Mouse (Mus musculus) thymus, adult 18-20 months (tissue): ENCODE data around the gene Ankrd6.
A peak's percentile ranks its signal among the peaks of the same experiment; 100 is the strongest.
"Not testable (repeated sequence)": the region's sequence is repeated elsewhere in the genome, so short reads cannot be mapped to it uniquely, and the experiment has no call there.

Experiments used
- DNase-seq, 2 experiments: peaks; one replicate each; pipeline ENCODE4 v3.0.0; 2022; ENCODE audit warnings: mixed read lengths in 2 of 2

Ankrd6 gene

DNA sequence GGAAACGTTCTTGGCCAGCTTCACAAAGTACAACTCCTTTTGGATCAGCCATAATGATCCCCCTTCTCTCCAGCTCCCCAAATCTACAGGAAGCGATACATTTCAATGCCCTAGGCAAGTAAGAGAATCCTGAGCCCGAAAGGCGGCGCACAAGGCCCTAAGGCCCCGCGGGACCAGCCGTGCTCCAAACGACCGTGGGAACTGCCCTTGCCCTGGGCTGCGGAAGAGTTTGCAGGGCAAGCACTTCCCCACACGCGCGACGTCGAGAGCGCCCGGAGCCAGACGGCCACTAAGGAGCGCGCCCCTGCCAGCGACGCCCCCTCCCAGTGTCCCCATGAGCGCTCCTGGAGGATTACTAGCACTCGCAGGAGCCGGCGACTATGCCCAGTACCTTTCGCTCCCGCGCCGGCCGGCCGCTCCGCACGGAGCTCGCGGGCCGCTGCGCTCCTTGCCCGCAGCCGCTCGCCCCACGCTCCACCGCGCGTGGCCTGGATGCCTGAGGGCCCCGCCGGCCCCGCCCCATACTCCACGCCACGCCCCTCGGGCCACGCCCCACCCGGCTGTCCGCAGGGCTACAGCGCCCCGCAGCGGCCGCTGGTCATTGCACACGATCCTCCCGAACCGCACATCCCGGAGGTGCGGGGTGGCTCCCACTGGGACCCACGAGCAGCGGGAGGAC lies at the start of gene Ankrd6:
Gene Ankrd6 (minus strand): TSS at position 486 of the 679 bp plus-strand sequence.
- peak; percentile 51 to 57 for DNase-seq

GRCm38 (mm10) chr4:32998996-32999395 lies 48.4 kb upstream of the Ankrd6 start:
- DNase-seq = no peak

GRCm38 (mm10) chr4:32997571-32997970 lies 46.9 kb upstream of the Ankrd6 start:
- DNase-seq = no peak

GRCm38 (mm10) chr4:32996083-32996482 lies 45.4 kb upstream of the Ankrd6 start:
- no peak for DNase-seq

GRCm38 (mm10) chr4:32994168-32994567 lies 43.5 kb upstream of the Ankrd6 start:
- DNase-seq = no peak

GRCm38 (mm10) chr4:32989346-32989745 lies 38.7 kb upstream of the Ankrd6 start:
- DNase-seq = no peak

- no peak for DNase-seq
These were observed 36.4 kb upstream of the Ankrd6 start for GRCm38 (mm10) chr4:32987006-32987405.

- DNase-seq = no peak
These were observed 35.0 kb upstream of the Ankrd6 start for GRCm38 (mm10) chr4:32985684-32986083.

- peak in 1 of 2 experiments; percentile 19 for DNase-seq
These were observed 34.4 kb upstream of the Ankrd6 start for GRCm38 (mm10) chr4:32984801-32985675.

DNA sequence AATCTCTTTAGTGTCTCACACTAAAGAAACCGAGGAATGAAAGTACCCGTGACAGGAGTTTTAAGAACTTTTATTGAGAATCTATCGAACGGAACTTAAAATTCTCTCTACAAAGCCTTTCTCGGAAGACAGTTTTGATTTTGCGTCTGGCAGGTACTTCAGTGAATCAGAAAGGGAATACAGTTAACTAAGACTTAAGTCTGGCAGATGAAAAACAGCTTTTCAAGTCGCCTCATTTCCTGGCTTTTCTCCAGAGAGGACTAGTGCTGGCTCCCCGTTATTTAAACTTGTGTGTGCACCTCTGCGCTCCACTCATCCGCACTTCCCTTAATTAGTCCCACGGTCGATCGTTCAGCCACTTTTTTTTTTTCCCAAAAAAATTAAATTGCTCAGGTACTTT lies 33.6 kb upstream of the Ankrd6 start:
- DNase-seq = no peak

GRCm38 (mm10) chr4:32983176-32984155 lies 32.8 kb upstream of the Ankrd6 start:
- peak; percentile 82 to 83 for DNase-seq

DNA sequence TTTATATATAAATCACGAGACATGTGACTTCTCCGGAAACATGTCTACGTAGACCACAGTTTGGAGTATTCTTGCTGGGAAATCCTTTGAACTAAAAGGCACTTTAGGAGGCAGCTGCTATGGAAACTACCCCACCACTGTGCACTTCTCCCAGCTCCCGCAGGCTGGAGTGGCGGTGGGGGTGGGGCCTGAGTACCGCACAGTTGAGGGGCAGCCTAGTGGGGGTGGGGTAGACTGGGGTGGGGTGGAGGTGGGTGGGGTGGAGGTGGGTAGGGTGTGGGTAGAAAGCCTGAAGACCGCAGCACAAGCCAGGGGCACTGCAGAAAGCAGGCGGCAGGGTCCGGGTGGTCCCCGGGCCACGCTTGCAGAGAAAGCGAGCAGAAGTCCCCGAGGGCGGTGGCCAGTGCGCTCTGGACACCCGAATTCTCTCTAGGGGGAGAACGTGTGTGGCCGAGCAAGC lies 32.1 kb upstream of the Ankrd6 start, which contains the start of gene Rragd:
Gene Rragd (plus strand): TSS at position 322 of the 460 bp plus-strand sequence.
- peak in 1 of 2 experiments; percentile 61 for DNase-seq

GRCm38 (mm10) chr4:32982041-32982715 lies 31.5 kb upstream of the Ankrd6 start:
- DNase-seq = peak; percentile 9 to 46

- no peak for DNase-seq
These were observed 31.0 kb upstream of the Ankrd6 start for GRCm38 (mm10) chr4:32981617-32982016.

DNA sequence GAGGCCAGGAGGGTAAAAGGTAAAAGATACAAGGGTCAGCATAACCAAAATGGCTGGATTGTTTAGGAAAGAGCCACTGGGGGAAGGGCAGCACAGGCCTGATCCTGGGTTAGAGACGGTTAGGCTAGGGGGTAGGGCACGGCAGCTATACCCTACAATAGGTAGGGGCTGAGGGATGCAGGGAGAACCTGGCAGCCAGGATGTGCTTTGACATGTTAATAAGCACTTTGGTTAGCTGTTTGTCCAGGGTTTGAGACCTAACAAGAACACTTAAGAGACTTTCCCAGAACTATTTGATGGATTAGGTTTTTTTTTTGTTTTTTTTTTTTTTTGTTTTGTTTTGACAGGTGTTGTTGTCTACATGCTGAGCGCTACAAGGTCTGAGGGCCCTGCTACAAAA lies 29.4 kb upstream of the Ankrd6 start:
- DNase-seq = no peak

DNA sequence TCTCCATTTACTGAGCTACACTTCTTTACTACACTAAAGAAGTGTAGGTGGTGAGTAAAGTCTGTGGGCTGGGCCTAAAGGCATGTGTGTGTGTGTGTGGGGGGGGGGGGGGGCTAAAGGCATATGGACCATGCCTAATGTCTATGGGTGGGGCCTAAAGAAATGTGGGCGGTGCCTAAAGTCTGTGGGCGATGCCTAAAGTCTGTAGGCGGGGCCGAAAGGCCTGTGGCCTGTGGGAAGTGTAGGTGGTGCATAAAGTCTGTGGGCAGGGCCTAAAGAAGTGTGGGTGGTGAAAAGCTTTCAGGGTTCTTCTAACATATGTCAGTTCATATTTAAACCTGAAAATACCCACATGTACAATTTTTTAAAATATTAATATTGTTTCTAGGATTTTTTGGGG lies 26.7 kb upstream of the Ankrd6 start:
- no peak for DNase-seq

DNA sequence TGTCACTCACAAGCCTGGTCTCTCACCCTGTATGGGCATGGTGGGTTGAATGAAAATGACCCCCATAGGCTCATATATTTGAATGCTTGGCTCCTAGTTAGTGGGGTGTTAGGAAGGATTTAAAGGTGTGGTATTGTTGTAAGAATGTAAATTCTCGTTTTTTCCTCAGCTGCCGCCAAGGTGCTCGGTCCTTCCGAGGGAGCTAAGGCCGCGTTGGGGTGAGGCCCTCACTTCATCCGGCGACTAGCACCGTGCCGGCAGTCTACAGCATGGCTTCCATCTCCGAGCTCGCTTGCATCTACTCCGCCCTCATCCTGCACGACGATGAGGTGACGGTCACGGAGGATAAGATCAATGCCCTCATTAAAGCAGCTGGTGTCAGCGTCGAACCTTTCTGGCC lies 14.0 kb upstream of the Ankrd6 start:
- DNase-seq = not testable (repeated sequence)

DNA sequence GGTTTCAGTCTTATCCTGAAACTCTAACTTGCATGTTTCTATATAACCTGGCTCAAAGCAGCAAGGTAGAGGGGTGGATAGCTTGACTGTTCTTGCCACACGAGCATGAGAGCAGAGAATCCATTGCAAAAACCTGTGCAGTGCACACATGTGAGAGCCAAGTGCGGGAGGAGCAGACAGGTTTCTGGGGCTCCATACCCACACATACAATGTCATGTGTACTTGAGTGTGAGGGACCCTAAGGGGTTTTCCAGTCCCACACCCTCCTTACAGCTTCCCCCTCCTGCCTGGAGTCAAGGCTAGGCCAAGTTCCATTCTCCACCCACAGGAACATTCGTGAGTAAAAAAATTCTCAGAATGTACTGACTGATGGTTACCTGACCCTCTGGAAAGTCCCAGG lies 10.8 kb upstream of the Ankrd6 start:
- DNase-seq = no peak

GRCm38 (mm10) chr4:32956423-32956822 lies 5.8 kb upstream of the Ankrd6 start:
- DNase-seq = no peak

- DNase-seq = no peak
These were observed 2.0 kb upstream of the Ankrd6 start for GRCm38 (mm10) chr4:32952681-32953080.

DNA sequence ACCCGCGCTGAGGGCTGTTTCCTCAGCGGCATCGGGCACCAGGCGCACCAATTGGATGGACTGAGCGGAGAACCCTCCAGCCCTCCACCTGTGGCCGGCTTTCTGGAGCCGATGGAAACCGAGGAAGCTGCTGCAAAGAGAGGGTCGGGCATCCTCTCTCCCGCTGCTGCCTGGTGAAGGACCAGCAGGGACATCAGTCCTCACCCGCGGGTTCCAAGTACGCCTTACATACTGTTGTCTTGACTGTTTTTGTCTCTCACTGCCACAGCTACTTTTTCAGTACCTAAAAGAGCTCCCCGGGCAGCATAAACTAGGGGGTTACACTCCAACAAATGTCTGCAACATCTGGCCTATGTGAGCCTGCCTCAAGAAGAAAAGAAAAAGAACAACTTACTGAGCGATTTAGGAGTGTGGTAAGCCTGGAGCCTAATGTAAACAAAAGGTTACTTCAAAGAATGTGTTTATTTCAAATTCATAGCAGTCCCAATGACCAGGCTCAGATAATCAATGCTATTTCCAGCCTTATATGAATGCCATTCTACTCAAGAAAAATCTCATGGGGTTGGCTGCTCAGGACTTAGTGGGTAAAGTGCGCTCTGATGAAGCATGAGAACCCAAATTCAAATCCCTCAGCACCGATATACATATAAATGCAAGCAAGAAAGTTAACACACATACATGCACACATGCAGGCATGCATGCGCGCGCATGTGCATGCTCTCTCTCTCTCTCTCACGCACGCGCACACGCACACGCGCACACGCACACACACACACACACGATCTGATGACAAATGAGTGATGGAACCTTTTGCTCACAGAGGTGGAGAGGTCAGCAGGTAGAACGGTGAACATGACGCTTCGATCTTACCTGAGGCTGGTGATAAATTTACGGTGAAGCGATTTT lies 647 bp upstream of the Ankrd6 start:
- no peak for DNase-seq
